Mouse (Mus musculus) bone marrow macrophage, adult 2 months (primary cell): ENCODE measurements at regions not wholly inside any gene's neighbourhood (a gene's known extent, or its start where the extent isn't known, plus 50 kb on each side); places are given as distances from the start of the nearest gene placed in this dataset.

ENCODE experiments used
- CTCF ChIP-seq: IDR thresholded peaks from 2 replicates; pipeline ENCODE4 v1.5.1; 2012; ENCODE audit warnings: low read depth, mild to moderate bottlenecking, low read length, moderate library complexity
- POLR2A ChIP-seq: IDR thresholded peaks from 2 replicates; pipeline ENCODE4 v1.6.1; 2012; ENCODE audit warnings: mild to moderate bottlenecking, low read depth, low read length, borderline replicate concordance

GRCm38 (mm10) chr3:15112177-15112838 is 219.8 kb downstream of the Gm9733 start:
- no peak for TF ChIP-seq CTCF
- no peak for TF ChIP-seq POLR2A
